In the genomic region with DNA sequence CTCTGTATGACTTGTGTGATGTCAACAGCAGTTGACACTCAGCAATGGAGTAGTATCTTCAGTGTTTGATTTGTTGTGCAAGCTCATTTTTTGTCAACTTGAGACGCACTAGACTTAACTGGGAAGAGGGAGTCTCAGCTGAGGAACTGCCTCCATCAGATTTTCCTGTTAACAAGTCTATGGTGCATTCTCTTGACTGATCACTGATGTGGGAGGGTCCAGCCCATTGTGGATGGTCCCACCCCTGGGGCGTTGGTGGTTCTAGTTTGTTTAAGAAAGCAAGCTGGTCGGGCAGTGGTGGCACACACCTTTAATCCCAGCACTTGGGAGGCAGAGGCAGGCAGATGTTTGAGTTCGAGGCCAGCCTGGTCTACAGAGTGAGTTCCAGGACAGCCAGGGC, we compare ENCODE assay signal across 15 mouse cellular contexts.
"Had no signal": no experiment of that assay in that cellular context is flagged by ENCODE, and none has a peak within 500 bp of the region (broad histone marks: within the 10 kb centered on the region; RNA-seq: fewer than 3 reads in every experiment).

No protein-coding gene starts in this region.

- DNase-seq: cerebellum, adult 9-10 months; cerebellum, adult 9-11 months; cerebellum, postnatal 10 days; cerebellum, postnatal 14 days; cerebellum, postnatal 25 days; cerebellum, postnatal 36 days; embryo, embryonic 11 days; forebrain, postnatal 0 days; gastrocnemius, adult 2 months; gastrocnemius, postnatal 10 days; gastrocnemius, postnatal 14 days; gastrocnemius, postnatal 25 days; gastrocnemius, postnatal 36 days; heart, adult 18-20 months; heart, adult 2 months had no signal
